Mouse (Mus musculus) telencephalon, adult 2 months (tissue): ENCODE data around the gene Vdac2.
A peak's percentile ranks its signal among the peaks of the same experiment; 100 is the strongest.

ENCODE experiments used
- DNase-seq: peaks from one replicate; pipeline ENCODE4 v3.0.0-alpha.2; 2011; ENCODE audit warnings: low read depth, low spot score

The Vdac2 gene

GRCm38 (mm10) chr14:21824938-21825337 lies at the start of gene Vdac2:
Vdac2 (plus strand) TSS chr14:21825238.
- no peak for DNase-seq

DNA sequence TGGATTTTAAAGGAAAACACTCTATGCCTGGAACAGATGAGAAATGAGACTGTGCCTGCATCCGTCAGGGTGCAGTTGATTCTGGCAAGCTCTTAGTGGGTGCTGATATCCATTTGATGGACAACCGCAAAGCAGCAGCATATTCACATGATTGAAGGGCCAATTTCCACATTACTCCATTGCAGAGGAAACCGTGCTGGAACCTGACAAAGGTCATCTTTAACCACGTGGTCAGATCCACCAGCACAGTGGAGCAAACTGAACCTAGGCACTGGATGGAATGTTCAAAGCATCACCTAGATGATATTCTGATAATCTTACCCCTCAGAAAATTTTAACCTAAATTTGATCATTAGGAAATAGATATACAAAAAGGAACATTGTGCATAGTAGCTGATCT lies 48.8 kb upstream of the Vdac2 start:
- DNase-seq, result no peak

- no peak for DNase-seq
These were observed 38.5 kb upstream of the Vdac2 start for GRCm38 (mm10) chr14:21786500-21786899.

DNA sequence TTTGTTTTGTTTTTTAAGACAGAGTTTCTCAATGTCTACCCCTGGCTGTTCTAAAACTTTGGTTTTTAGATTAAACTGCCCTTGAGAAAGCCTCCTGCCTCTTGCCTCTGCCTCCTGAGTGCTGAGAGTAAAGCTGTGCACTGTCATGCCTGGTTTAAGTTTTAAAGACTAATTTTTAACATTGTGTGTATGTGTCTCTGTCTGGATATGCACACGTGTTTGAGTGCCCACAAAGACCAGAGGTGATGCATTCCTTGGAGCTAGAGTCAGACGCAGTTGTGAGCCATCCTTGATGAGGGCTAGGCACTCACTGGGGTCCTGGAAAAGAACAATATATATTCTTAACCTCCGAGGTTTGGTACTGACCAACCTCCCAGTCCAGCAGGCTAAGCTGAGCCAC lies 37.7 kb upstream of the Vdac2 start:
- DNase-seq, result no peak

GRCm38 (mm10) chr14:21788121-21788520 lies 36.9 kb upstream of the Vdac2 start:
- DNase-seq, result peak; percentile 38

GRCm38 (mm10) chr14:21790585-21791251 lies 34.3 kb upstream of the Vdac2 start:
- no peak for DNase-seq

- DNase-seq, result no peak
These were observed 33.3 kb upstream of the Vdac2 start for GRCm38 (mm10) chr14:21791722-21792121.

DNA sequence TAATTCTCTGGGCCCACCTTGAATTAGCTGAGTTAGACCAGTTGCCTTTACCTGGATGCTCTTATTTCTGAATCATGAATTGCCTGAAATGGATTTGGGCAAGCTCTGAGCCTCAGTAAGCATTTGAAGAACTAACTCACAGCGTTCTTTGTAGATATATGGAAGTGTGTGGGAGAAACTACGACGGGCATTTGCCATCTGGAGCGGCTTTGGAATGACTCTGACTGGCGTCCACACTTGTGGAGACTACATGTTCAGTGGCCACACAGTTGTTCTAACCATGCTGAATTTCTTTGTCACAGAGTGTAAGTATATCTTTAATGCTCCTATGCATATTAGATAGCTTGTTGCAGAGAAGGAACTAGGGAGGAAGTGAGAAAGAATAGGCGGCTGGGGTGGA lies 32.8 kb upstream of the Vdac2 start:
- DNase-seq, result peak; percentile 50

DNA sequence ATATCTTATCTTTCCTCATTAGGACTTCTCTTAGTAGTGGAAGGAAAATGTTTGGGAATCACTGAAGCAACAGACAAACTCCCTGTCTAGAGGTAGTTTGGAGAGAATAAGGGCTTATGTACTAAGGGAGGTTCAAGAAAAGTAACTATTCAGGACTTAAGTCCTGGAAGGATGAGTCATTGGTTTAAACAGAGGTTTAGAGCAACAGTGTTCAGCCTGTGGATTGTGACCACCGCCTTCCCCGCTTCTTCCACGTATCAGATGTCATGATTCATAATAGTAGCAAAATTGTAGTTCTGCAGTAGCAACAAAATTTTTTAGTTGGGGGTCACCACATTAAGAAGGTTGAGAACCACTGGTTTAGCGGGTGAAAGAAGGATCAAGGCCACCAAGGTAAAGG lies 24.4 kb upstream of the Vdac2 start:
- DNase-seq, result no peak

- no peak for DNase-seq
These were observed 23.4 kb upstream of the Vdac2 start for GRCm38 (mm10) chr14:21801624-21802023.

GRCm38 (mm10) chr14:21802543-21803206 lies 22.4 kb upstream of the Vdac2 start:
- no peak for DNase-seq

DNA sequence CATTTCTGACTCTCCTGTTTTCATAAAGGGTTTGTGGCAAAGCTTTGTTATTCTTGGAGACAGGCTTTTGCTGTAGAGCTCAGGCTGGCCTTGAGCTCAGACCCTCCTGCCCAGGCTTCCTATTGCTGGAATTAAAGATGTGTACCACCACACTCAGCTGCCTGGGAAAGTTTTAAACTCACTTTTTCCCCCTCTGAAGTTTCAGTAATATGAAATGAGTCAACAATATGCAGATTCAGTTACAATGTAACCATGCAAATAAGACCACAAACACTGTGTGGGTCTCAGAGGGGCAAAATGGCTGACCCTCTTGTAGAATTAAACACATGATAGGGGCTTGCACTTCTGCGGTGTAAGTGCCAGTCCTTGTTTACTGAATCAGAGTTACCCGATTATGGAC lies 18.8 kb upstream of the Vdac2 start:
- no peak for DNase-seq

DNA sequence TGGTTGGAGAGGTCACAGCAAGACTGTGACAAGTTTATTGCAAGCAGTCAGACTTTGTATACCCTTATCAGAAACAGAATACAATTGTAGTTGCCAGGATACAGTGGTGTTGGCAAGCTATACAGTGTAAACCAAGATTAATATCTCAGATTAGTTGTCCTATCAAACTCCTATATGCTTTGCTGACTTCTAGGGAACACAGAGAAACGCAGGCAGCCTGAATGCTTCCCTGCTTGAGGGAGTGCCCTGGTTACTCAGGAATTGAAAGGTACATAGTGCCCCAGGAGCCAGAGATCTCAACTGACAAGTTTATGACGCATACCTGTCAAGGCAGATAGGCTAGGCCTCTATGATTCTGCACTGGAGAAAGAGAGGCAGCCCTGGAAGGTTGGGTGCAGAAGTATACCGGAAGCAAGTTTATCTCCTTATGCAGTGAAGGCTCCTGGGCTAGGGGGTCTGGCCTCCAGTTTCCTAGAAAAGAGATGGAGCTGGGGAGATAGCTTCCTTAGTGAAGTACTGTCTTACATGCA lies 18.3 kb upstream of the Vdac2 start:
- DNase-seq, result no peak

GRCm38 (mm10) chr14:21808208-21808922 lies 16.7 kb upstream of the Vdac2 start:
- DNase-seq, result no peak

- no peak for DNase-seq
These were observed 15.6 kb upstream of the Vdac2 start for GRCm38 (mm10) chr14:21809418-21809817.

- DNase-seq, result no peak
These were observed 13.7 kb upstream of the Vdac2 start for GRCm38 (mm10) chr14:21811301-21811700.

DNA sequence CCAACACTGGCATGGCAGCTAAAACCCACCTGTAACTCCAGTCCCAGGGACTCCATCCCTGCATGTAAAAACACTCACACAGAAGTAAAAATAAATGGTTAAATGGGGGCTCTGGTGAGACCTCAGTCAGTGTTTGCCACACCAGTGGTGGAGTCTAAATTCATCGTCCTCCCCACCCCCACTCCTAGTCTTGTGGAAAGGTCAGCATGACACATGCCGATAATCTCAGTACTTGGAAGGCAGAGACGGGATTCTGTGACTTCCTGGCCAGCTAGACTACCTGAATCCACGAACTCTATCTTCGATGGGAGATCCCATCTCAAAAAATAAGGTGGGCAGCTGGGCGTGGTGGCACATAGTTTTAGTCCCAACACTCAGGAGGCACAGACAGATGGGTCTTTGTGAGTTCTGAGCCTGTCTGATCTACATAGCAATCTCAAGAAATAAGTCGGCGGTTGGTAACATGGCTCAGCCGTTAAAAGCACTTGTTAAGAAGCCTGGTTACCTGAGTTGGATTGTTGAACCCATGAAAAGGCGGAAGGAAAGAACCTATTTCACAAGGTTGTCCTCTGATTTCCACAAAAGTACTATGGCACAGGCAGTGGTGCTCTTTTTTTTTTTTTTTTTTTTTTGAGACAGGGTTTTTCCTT lies 13.2 kb upstream of the Vdac2 start:
- no peak for DNase-seq

DNA sequence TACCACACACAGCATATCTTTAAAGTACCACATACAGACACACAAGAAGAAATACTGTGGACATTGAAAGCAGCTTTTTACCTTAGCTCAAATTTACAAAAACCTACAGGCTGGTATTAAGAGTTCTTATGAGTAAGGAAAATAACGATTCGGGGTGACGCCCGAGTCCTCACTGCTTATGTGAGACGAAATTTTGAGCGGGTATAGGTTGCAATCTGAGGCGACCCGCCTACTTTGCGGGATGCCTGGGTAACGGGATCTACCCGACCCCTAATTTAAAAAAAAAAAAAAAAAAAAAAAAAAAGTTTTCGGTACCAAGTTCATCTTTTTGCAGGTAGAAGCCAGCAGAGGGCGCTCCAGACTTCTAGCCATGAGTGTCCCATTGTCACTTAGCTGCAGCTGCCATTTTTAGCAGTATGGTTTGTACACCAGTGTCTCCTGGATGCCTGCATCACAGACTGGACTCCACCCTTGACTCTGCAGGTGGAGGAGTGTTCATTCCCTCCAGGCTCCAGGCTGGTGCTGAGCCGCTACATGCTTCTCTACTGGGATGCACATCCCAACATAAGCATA lies 12.4 kb upstream of the Vdac2 start:
- peak; percentile 21 for DNase-seq

DNA sequence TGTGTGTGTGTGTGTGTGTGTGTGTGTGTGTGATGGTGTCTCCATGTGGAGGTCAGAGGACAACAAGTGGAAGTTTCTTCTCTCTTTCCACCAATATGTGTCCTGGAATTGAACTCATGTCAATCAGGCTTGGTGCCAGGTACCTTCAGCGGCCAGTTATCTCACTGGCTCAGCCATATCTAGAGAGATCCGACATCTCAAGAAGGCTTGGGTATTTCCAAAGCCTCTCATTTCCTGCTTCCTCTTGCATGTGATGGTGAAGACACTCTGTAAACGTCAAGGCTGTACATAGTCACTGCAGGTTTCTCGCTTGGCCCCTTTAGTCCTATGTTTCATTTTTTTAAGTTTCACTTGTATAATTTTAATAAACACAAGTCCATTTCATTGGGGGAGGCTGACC lies 11.8 kb upstream of the Vdac2 start:
- DNase-seq, result no peak

- DNase-seq, result no peak
These were observed 11.2 kb upstream of the Vdac2 start for GRCm38 (mm10) chr14:21813847-21814246.

DNA sequence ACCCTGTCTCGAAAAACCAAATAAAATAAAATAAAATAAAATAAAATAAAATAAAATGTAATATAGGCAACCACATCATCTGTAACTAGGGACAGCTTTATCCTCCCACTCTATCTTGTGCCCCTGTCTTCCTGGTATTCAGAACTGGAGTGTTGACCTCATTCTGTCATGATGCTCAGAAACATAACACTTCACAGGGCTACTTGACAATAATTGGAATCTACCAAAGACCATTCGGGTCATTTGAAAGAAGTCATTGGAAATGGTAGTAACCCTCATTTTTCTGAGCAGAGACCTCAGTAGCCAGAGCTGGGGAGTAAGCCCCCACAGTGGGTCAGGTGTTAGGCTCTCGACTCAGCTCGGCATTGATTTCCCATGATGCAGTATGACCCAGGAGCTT lies 10.4 kb upstream of the Vdac2 start:
- DNase-seq, result no peak

DNA sequence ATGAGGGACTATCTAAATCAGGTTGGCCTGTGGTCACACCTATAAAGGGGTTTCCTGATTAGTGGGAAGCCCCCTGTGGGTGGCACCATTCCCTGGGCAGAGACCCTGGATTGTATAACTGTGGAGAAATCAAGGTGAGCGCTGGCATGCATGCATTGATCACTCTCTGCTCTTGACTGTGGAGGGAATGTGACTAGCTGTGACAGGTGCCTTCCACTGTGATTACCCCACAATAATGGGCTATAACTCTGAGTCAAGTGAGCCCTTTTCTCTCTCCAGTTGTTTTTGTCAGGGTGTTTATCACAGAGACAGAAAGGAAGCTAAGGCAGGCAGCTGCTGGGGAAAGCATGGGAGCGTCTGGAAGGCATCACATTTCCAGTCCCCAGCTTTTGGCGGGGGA lies 8.8 kb upstream of the Vdac2 start:
- no peak for DNase-seq
